Mouse (Mus musculus): ENCODE measurements at regions not wholly inside any gene's neighbourhood (a gene's known extent, or its start where the extent isn't known, plus 50 kb on each side); places are given as distances from the start of the nearest gene placed in this dataset.

DNA sequence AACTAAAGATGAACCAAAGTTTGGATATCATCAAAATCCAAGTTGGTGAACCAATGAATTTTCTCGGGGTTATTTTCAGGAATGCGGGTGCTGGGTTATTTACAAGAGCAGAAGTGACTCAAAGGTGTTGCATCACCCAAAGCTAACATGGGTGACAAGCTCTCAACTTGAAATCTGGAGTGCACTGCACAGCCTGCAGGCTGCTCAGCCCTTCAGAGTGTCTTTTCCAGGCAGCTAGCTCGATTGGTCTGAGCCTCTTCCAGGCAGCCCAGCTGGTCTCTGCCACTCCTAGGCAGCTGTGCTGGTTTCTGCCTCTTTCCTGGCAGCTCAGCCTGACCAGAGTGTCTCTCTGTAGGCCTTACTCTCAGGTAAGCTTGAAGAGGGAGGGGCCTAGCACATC is 251.9 kb upstream of the Gap43 start:
- TF ChIP-seq EP300 (IDR thresholded peaks at IDR 0.05; ENCODE audit: low read depth), result no peak
- no peak for TF ChIP-seq CTCF (IDR thresholded peaks at IDR 0.05; ENCODE audit: low read depth)
